Mouse (Mus musculus) cerebellum, adult 11-12 months (tissue): ENCODE results near the gene Ppp3ca.
"Not testable (repeated sequence)": the region's sequence is repeated elsewhere in the genome, so short reads cannot be mapped to it uniquely, and the experiment has no call there.

Experiments
- DNase-seq: peaks from one replicate; pipeline ENCODE4 v3.0.0; 2022

Gene Ppp3ca

GRCm38 (mm10) chr3:136689793-136690543 is 20.0 kb downstream of the Ppp3ca start:
- no peak for DNase-seq

GRCm38 (mm10) chr3:136691984-136692383 is 22.1 kb downstream of the Ppp3ca start:
- no peak for DNase-seq

GRCm38 (mm10) chr3:136693547-136693946 is 23.6 kb downstream of the Ppp3ca start:
- DNase-seq = peak; percentile 54

- DNase-seq = no peak
Observed at GRCm38 (mm10) chr3:136697626-136698191, 27.8 kb downstream of the Ppp3ca start.

GRCm38 (mm10) chr3:136699711-136700110 is 29.8 kb downstream of the Ppp3ca start:
- not testable (repeated sequence) for DNase-seq

GRCm38 (mm10) chr3:136700447-136701009 is 30.6 kb downstream of the Ppp3ca start:
- no peak for DNase-seq

- DNase-seq = no peak
Observed at GRCm38 (mm10) chr3:136702861-136703260, 32.9 kb downstream of the Ppp3ca start.

- no peak for DNase-seq
Observed at GRCm38 (mm10) chr3:136704515-136705247, 34.8 kb downstream of the Ppp3ca start.

- no peak for DNase-seq
Observed at GRCm38 (mm10) chr3:136706048-136706447, 36.1 kb downstream of the Ppp3ca start.

- no peak for DNase-seq
Observed at GRCm38 (mm10) chr3:136706771-136707170, 36.8 kb downstream of the Ppp3ca start.

GRCm38 (mm10) chr3:136707222-136708019 is 37.5 kb downstream of the Ppp3ca start:
- no peak for DNase-seq

- DNase-seq = no peak
Observed at GRCm38 (mm10) chr3:136708230-136708629, 38.3 kb downstream of the Ppp3ca start.

GRCm38 (mm10) chr3:136710310-136710906 is 40.5 kb downstream of the Ppp3ca start:
- DNase-seq = no peak

GRCm38 (mm10) chr3:136714307-136715039 is 44.5 kb downstream of the Ppp3ca start:
- DNase-seq = no peak

GRCm38 (mm10) chr3:136716247-136716646 is 46.3 kb downstream of the Ppp3ca start:
- no peak for DNase-seq

GRCm38 (mm10) chr3:136718412-136718811 is 48.5 kb downstream of the Ppp3ca start:
- DNase-seq = no peak

- no peak for DNase-seq
Observed at GRCm38 (mm10) chr3:136721241-136721640, 51.3 kb downstream of the Ppp3ca start.

GRCm38 (mm10) chr3:136721804-136722427 is 52.0 kb downstream of the Ppp3ca start:
- DNase-seq = no peak

GRCm38 (mm10) chr3:136722493-136722892 is 52.6 kb downstream of the Ppp3ca start:
- no peak for DNase-seq

- peak; percentile 88 for DNase-seq
Observed at GRCm38 (mm10) chr3:136725311-136726156, 55.6 kb downstream of the Ppp3ca start.
